Mouse (Mus musculus) C2C12 (cell line): Measurements from ENCODE around the gene Cask. TPM values are rescaled to one million over a fixed set of nuclear protein-coding genes. Genes with fewer than 3 reads are reported as not detected.

Experiments
- H3K27me3 ChIP-seq: one replicate; pipeline ENCODE4 v1.6.1; 2011; ENCODE audit not compliant: control insufficient read depth, insufficient read depth, insufficient read length
- H3K36me3 ChIP-seq: one replicate; pipeline ENCODE4 v1.6.1; 2011; ENCODE audit not compliant: control insufficient read depth, insufficient read depth
- H3K4me3 ChIP-seq: one replicate; pipeline ENCODE4 v1.5.1; 2011; ENCODE audit warnings: mild to moderate bottlenecking, control low read depth; ENCODE audit not compliant: poor library complexity, insufficient read depth, severe bottlenecking
- H3K79me2 ChIP-seq: one replicate; pipeline ENCODE4 v1.6.1; 2011; ENCODE audit not compliant: control insufficient read depth, insufficient read depth
- H3K79me3 ChIP-seq: one replicate; pipeline ENCODE4 v1.6.1; 2011; ENCODE audit warnings: low read depth, control low read depth
- H3ac ChIP-seq: one replicate; pipeline ENCODE3; 2011; ENCODE audit warnings: low read depth; ENCODE audit not compliant: control insufficient read depth, insufficient read length
- CEBPB ChIP-seq: IDR thresholded peaks from one replicate; pipeline ENCODE4 v1.6.1; 2011; ENCODE audit warnings: low read depth, mild to moderate bottlenecking, control low read depth, moderate library complexity
- CTCF ChIP-seq: IDR thresholded peaks from one replicate; pipeline ENCODE4 v1.5.1; 2011; ENCODE audit not compliant: control insufficient read depth, insufficient read depth, insufficient read length
- FOSL1 ChIP-seq: IDR thresholded peaks from one replicate; pipeline ENCODE4 v1.8.0; 2011; ENCODE audit warnings: mild to moderate bottlenecking, low read length; ENCODE audit not compliant: poor library complexity, insufficient read depth, severe bottlenecking
- MAX ChIP-seq: IDR thresholded peaks from one replicate; pipeline ENCODE4 v1.6.1; 2011; ENCODE audit warnings: mild to moderate bottlenecking, control low read depth
- MYOD1 ChIP-seq: IDR thresholded peaks from one replicate; pipeline ENCODE4 v1.6.1; 2011; ENCODE audit warnings: low read depth; ENCODE audit not compliant: control insufficient read depth, insufficient read length
- MYOG ChIP-seq: IDR thresholded peaks from one replicate; pipeline ENCODE4 v1.6.1; 2011; ENCODE audit not compliant: control insufficient read depth, insufficient read length; ENCODE audit errors: extremely low read depth
- USF1 ChIP-seq: IDR thresholded peaks from one replicate; pipeline ENCODE4 v1.6.1; 2011; ENCODE audit warnings: low read depth, mild to moderate bottlenecking, control low read depth, moderate library complexity
- polyA plus RNA-seq: library from polyadenylated mRNA; unstranded; fragments of >200 nt; fragmentation: generic; extraction: Trizol; gene quantifications from one replicate; pipeline ENCODE4 v1.2.1, GENCODE M21; 2012; ENCODE audit warnings: missing spikeins

Cask gene
- polyA plus RNA-seq, 1 experiment = 9.2 TPM

- Histone ChIP-seq H3K79me3 (no peaks in the 10 kb centered on the region), H3ac (no peak overlapping the region), H3K79me2 (no peaks in the 10 kb centered on the region), H3K36me3 (no peaks in the 10 kb centered on the region), H3K27me3 (no peaks in the 10 kb centered on the region), H3K4me3 (no peak overlapping the region)
- no peak for TF ChIP-seq MYOG
These were observed 350.9 kb downstream of the Cask start for GRCm38 (mm10) chrX:13500284-13500683.

DNA sequence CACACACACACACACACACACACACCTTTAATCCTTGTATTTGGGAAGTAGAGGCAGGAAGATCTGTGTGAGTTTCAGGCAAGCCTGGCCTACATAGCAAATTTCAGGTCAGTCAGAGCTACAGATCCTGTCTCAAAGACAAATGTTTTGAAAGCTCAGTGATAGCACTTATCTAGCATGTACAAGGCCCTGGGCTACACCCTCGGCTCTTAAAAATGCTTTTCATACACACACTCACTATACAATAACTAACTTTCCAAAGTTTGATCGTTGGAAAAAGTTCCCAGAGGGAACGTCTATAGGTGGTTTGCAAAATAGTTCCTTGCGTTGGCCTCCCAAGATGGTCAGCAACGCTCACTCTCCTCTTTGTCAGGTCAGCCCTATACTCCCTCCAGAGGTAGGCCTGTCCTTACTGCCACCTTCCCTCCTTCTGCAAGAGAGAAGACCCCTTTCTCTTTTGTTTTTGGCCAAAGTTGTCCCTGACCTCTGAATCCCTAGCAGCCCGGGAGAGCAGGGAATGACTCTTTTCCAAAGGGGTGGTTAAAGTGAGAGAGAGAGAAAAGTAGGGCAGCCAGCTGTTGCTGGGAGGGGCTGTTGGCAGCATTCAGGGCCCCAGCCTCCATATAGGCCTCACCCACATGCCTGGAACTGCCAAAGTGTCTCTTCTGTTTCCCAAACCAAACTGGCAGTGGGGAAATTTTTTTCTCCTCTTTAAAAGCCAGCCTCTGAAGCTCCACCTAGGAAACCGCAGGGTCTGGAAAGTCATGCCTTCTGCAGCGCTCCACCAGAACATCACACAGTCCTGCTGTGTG lies 356.1 kb downstream of the Cask start:
- no peaks in the 10 kb centered on the region for H3K27me3 ChIP-seq
- TF ChIP-seq CTCF (no peak), MYOG (no peak), USF1 (no peak), CEBPB (no peak), FOSL1 (no peak), MAX (no peak), MYOD1 (no peak)
- no peak overlapping the region for H3K4me3 ChIP-seq
- no peaks in the 10 kb centered on the region for H3K79me3 ChIP-seq
- H3K79me2 ChIP-seq = no peaks in the 10 kb centered on the region
- no peaks in the 10 kb centered on the region for H3K36me3 ChIP-seq
- H3ac ChIP-seq = no peak overlapping the region

DNA sequence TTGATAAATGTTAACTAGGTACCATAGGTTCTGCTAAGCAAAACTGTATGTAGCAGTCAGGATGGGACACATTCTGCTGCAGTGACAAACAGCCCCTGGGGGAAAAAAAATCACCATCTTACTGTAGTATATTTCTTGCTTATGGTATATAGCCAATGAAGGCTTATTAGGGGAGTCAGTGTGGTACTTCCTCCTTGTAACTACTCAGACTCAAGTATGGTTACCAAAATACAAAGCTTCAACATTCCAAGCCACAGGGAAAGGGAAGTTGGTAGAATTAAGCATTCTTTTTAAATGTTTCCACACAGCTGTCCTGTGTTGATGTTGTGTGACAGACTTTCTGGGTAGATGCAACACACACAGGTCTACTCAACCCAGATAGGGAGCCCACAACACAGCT lies 358.2 kb downstream of the Cask start:
- Histone ChIP-seq H3K36me3 (no peaks in the 10 kb centered on the region), H3K4me3 (no peak overlapping the region), H3K27me3 (no peaks in the 10 kb centered on the region), H3ac (no peak overlapping the region), H3K79me2 (no peaks in the 10 kb centered on the region), H3K79me3 (no peaks in the 10 kb centered on the region)
- TF ChIP-seq MYOD1 = no peak
- no peak for TF ChIP-seq MYOG
- no peak for TF ChIP-seq FOSL1
- no peak for TF ChIP-seq MAX

- no peaks in the 10 kb centered on the region for H3K36me3 ChIP-seq
- H3K4me3 ChIP-seq = no peak overlapping the region
- H3K79me2 ChIP-seq = no peaks in the 10 kb centered on the region
- TF ChIP-seq FOSL1 (no peak), MAX (no peak), CTCF (no peak), USF1 (no peak), MYOD1 (no peak), MYOG (no peak), CEBPB (no peak)
- no peaks in the 10 kb centered on the region for H3K79me3 ChIP-seq
- no peaks in the 10 kb centered on the region for H3K27me3 ChIP-seq
- H3ac ChIP-seq = no peak overlapping the region
These were observed 360.2 kb downstream of the Cask start for GRCm38 (mm10) chrX:13490941-13491340.

DNA sequence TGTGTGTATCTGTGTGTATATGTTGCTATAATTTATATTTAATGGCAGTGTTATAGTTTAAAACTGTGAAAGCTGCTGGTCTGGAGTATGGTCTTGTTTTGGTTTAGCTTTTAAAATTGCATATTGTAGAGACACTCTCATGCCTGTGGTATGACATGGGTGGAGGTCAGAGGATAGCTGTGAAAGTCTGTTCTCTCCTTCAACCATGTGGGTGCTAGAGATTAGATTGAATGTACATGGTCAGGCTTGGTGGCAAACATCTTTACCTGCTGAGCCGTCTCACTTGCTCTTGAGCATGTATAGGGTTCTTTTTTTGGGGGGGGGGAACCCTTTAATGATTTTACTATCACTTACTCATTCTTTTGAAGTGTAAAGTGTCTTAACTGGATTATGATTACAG lies 361.4 kb downstream of the Cask start:
- no peaks in the 10 kb centered on the region for H3K36me3 ChIP-seq
- no peaks in the 10 kb centered on the region for H3K27me3 ChIP-seq
- H3K4me3 ChIP-seq = no peak overlapping the region
- H3ac ChIP-seq = no peak overlapping the region
- TF ChIP-seq MYOD1 (no peak), FOSL1 (no peak), MYOG (no peak), CTCF (no peak)
- H3K79me3 ChIP-seq = no peaks in the 10 kb centered on the region
- no peaks in the 10 kb centered on the region for H3K79me2 ChIP-seq

GRCm38 (mm10) chrX:13489001-13489400 lies 362.2 kb downstream of the Cask start:
- H3K4me3 ChIP-seq = no peak overlapping the region
- no peaks in the 10 kb centered on the region for H3K27me3 ChIP-seq
- no peaks in the 10 kb centered on the region for H3K36me3 ChIP-seq
- H3K79me2 ChIP-seq = no peaks in the 10 kb centered on the region
- no peak for TF ChIP-seq CEBPB
- no peak overlapping the region for H3ac ChIP-seq
- no peaks in the 10 kb centered on the region for H3K79me3 ChIP-seq
